Mouse (Mus musculus) urinary bladder, postnatal 10 days (tissue): ENCODE data around the gene Rbm28.
"Not testable (repeated sequence)": the region's sequence is repeated elsewhere in the genome, so short reads cannot be mapped to it uniquely, and the experiment has no call there.

Source experiments
- DNase-seq: peaks from one replicate; pipeline ENCODE4 v3.0.0; 2022; ENCODE audit warnings: low spot score

Gene Rbm28

DNA sequence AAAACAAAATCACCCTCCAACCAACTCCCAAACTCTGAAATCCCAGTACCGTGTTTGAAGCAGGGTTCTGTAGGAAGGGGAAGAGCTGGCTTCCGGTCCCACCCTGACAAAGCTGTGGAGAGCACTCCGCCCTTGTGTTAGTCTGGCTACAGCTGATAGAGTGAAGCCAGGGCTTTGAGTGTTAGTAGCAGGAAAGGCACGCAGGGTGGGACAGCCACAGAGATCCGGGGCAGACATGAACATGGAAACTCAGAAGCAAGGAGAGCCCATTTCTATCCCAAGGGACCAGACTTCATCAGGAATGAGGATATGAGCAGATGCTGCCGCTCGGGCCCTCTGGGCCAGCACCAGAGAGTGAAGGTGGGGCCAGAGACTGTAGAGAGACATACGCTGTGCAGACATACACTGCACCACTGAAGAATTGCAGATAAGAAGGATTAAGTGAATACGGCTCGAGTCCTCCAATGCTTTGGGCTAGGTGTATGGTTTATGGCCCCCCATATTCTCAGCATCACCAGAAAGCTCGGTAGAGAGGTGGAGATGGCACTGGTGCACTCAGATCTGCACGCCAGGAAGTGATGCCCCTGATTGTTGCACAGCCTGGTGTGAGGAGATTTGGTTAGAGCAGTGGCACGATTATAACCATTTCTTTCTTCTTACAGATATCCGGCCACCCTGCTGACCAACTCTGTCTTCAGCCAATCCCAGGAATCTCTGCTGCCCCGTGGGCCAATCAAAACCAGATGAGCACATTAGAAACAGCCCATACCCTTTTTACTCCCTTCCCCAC is 29.4 kb upstream of the Rbm28 start:
- DNase-seq: peak; percentile 7

DNA sequence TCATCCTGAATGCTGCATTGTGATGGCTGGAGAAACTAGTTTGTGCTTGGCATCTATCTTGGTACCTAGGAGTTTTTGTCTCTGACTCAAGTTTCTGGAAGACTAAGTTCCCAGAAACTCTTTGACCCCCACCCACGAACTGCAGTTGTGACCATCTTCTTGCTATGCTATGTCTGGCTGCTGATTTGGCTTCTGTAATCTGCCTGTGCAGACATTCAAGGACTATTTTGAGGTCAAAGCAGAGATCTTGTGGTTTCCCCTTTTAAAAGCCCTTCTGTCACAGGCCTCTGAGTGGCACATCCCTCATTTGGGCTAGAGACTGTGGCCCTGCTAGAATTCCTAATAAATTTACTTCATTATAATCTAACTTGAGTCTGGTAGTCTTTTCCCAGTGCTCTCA is 23.1 kb upstream of the Rbm28 start:
- no peak for DNase-seq

DNA sequence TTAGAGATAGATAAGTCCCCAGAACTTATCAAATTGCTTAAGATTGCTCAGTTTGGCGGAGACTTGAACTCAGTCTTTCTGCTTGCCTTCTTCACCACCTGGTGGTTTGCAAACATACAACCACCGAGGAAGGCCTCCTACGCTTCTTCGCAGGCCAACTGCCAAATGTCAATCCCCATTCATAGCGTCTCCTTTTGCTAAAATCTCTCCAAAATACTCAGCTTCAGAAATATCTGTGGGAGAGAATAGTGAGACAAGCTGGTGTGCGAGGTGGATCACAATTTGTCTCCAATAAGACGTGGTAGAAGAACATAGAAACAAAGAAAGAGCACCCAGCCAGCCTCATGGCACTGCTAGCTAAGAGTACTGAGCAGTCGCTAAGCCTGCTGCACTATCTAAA is 15.0 kb upstream of the Rbm28 start:
- no peak for DNase-seq

DNA sequence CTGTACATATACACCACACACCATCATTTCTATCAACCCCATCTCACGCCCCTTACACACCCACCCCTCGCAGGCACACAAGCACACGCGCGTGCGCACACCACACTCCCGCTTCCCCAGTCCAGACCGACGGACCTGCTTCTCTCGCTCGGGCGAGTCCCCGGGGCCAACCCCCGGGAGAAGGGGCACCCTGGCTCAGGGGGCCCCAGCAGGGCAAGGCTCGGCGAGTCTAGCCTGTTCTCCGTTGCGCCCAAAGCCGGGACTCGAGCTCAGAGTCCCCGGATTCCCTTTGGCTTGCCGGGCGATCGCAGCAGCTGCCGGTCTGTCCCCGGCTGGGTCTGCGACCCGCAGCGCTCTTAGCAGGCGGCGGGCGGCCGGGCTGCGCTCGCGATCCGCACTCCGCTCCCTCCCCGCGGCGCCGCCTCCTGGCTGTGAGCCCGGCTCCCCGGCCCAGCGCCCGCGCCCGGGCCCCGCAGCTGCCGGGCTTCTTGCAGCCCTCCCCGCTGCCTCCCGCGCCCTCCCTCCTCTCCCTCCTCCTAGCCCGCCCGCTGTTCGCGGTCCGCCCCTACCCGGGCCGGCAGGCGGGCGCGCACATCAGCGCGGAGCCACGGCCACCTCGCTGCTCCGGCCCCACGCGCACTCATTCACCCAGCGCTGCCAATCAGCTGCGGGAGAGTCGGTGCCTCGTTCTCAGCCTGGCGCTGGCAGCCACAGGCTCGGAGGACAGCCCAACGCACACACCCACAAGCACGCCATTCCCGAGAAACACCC is 14.3 kb upstream of the Rbm28 start, which contains the start of gene Prrt4:
TSS of gene Prrt4 (minus strand) at position 697 of the 771 bp plus-strand sequence.
- no peak for DNase-seq

DNA sequence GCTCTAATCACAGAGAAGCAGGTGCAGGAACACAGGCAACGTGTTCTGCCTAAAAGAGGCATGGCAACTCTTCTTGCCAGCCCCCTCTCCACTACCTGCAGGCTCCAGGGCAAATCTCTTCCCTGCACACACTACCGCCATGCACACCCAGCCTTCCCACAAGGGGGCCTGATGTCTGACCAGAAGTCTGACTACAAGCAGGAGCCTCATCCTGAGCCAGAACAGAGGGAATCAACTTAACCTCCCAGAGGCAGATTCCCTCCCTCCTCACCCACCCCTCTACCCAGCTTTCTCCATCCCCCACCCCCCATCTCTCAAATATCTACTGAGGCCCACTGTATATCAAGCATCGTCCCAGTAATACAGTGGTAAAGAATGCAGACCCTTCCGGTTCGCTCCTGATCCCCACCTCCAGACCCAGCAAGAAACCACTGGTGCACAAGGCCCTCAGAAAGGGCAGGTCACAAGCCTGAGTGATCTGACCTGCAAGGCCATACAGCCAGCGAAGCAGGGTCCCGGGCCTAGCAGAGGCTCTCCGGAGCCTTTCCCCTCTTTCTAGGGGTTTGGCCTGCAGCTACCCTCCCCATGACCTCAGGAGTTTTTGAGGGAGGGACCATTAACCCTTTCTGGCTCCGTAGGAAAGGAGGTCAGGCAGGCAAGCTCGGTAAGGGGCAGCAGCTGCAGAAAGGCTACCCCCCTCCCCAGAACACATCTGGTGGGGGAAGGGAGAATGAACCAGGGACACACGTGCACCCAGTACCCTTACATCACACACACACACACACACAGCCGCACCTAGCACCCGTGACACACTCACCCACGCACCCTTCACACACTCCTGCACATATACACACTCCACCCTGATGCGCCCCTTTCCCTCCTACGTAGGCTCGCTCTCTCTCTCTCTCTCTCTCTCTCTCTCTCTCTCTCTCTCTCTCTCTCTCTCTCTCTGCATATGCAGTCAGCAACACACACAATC is 13.4 kb upstream of the Rbm28 start:
- DNase-seq: no peak

DNA sequence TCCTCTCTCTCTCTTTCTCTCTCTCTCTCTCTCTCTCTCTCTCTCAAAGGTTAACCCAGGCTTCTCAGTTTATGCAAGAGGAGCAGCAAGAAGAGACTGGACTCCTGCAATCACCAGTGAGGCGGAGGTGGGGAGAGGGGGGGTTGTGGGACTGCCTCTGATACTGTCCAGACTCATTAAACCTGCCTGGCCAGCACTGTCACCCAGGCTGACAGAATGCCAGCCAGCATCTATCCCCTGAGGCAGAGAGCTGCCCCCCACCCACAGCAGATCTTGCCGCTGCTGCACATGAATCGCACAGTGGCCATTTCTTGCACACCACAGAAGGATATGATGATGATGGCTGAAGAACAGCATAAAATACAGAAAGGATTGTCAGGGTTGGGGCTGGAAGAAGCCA is 10.3 kb upstream of the Rbm28 start:
- DNase-seq: no peak

DNA sequence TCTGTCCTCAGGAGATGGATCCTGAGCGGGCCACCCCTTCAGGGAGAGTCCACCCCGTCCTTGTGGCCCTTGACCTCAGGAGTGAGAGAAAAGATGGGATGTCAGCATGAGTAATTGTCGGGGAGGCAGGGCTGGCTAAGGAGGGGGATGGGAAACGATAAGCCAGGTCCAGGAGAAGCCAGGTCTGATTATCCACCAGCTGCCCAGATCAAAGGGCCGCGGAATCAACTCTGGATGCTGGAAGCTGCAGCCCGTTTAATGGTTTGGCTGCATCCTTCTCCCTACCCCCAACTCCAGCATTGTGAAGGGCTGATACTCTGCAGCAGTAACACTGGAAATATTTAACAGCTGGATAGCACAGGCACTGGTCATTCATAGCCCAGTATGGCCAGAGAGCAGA is 9.6 kb upstream of the Rbm28 start:
- no peak for DNase-seq

DNA sequence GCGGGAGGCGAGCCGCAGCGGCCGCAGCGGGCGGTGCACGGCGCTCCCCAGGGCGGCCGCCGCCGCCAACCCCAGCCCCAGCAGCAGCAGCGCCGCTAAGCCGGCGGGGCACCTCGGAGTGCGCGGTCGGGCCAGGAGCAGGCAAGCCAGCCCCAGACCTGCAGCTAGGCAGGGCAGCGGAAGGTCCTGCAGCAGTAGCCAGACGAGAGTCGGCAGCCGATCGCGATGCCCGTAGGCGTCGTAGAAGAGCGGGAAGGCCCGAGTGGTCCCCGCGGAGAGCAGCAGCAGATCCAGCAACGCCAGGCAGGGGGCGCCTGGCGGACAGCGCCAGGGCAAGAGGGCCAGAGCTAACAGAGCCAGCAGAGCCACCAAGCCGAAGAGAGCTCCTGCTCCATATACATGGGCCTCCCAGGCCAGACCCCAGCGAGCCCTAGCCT is 6.2 kb upstream of the Rbm28 start:
- no peak for DNase-seq

DNA sequence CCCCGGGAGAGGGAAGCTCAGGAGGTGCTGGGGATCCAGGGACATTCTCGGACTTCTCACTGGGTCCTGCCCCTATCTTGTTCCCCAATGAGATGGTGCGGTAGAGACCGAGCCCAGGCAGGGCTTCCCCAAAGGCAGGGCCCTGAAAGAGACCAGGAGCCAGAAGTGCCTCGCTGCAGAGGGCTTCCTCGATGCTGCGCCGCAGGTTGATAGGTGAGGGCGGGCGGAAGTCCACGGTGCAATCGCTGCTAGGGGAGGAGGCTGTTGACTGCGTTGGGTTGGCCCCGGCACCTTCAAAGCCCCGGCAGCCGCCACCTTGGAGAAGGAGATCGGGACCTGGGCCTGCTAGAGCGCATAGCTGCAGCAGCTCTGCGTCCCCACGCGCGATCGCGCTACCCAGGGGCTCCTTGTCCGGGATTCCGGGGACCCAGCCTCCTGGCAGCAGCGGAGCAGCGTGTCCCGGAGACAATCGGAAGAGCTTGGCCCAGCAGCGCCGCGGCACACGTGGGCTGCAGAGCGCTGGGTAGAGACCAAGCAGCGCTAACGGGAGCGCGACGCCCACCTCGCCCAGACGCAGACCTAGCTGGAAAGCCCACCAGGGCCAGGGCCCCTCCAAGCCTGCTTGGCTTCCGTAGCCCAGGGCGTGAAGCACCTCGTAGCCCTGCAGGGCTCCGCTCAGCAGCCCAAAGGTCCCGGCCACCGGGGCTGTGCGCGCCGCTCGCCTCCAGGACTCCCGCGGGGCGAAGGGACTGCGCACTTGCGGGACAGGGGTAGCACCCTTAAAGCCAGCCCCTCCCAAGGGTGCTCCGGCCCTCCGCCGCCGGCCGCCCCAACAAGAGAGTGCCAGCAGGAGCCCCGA is 5.5 kb upstream of the Rbm28 start:
- DNase-seq: no peak

DNA sequence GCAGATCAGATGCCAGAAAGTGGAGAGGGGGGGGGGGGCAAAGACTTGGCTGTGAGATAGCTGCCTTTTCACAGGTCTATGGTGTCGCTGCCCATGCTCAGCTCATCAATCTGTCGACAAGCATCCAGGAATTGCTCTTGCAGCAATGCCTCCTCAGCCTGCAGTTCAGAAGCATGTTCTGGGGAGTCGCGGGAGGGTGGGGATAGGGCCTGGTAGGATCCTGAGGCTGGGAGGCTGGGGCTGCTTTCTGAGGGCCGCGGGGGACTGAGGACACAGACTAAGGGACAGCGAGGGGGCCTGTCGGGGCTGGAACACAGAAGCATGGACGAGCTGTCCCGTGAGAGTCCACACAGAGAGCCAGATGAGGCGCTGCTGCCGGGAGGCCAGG is 4.9 kb upstream of the Rbm28 start:
- no peak for DNase-seq

DNA sequence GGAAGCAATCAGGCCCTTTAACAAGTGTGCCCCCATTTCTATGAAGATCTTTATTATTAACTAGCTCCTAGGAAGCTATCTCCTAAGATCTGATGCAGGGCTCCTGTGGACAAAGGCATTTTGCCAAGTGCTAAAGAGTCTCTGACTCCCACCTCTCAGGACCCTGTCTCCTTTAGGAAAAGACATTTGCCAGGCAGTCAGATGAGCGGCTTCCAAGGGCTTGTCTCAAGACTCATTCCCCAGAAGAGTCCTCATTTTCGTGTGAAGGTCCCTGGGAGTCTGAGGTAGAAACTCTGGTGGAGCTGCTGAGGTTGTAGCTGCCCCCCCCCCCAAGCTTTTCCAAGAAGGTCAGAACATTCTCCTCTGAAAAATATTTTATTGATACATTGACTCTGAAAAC is 4.1 kb upstream of the Rbm28 start:
- no peak for DNase-seq

DNA sequence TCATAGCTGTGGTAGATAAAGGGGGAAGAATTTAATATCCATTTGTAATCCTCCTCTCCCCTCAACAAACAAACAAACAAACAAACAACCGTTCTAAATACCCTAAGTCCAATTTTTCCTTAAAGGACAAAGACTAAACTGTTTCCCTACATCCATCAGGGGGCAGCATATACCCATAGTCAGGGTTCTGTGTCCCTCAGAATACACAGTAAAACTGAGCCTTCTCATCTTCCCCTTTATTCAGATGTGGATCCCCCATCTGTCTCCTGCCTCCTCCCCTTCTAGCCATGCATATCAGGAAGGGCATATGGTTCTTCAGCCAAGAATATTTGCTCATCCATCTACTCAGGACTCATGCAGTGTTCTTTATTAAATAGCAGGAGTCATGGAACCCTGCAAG is 1.4 kb upstream of the Rbm28 start:
- DNase-seq: no peak

DNA sequence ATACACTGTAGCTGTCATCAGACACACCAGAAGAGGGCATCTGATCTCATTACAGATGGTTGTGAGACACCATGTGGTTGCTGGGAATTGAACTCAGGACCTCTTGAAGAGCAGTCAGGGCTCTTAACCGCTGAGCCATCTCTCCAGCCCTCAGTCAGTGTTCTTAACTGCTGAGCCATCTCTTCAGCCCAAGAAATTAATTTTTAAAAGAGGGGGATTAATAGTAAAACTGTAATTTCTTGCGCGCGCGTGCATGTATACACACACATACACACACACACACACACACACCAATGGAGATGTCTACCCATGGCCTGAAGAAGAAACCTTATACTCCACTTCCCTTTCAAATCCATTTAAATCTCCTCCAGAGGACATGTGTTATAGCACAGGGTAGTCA is 3.5 kb downstream of the Rbm28 start:
- not testable (repeated sequence) for DNase-seq

DNA sequence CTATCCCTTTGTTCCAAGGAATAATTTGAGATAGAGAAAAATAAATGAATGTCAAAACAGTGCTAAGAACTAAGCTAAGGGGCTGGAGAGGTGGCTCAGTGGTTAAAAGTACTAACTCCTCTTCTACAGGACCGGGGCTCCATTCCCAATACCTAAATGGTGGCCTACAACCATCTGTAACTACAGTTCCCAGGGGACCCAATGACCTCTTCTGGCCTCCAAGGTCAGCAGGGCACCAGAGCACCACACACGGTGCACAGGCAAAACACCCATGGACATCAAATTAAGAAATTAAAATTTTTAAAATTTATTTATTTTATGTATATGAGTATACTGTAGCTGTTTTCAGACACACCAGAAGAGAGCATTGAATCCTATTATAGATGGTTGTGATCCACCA is 4.0 kb downstream of the Rbm28 start:
- DNase-seq: no peak

DNA sequence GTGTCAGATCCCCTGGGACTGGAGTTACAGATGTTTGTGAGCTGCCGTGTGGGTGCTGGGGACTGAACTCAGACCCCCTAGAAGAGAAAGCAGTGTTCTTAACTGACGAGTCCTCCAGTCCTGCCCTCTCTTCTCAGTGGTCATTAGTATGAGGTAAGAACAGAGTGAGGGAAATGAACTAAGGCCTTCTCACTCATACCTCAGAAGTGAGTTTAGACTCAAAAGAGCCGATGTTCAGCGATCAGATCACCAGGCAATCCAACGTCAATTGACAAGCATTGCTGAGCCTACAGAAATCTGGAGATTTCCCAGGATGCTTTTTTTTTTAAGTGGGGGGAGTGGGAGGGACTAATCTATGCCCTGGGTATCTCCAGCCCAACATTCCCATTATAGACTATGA is 8.5 kb downstream of the Rbm28 start:
- DNase-seq: no peak

DNA sequence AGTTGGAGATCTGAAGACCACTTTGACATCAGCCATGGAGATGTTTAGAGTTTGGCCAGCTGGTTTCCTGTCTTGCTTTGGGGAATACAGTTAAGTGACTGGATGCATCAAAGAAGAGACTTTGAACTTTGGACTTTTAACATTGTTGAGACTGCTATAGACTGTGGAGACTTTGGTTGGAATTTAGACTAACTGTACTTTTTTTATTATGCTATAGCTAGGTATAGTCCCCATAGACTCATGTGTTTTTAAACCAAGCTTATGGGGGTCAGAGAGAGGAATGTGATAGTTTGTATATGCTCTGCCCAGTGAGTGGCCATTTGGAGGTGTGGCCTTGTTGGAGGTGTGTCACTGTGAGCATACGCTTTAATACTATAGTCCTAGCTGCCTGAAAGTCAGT is 14.8 kb downstream of the Rbm28 start:
- no peak for DNase-seq

DNA sequence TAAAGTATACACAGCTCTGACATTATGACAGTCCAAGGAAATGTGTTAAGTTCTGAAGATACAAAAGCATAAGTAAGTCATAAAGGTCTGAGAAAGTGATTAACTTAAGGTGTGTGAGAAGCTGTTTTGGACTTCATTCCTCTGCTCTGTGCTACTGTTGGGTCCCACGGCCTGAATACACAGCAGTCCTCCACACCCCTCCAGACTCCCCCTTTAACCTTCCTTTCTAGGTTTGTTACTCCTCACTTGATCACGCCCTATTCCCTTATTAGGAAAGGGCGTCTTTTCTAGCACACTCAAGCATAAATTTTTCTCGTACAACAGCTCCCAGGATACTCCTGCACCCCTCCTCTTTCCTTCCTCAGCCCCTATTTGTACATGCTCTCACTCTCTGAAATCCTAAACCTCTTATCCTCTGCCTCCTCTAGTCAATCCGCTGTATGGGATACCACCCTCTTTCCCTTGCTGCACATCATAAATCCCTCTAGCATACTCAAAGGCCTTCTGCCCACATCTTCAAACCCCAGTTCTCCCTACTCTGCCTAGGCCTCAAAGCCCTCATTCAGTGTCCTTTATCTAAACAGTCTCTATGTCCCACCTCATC is 17.3 kb downstream of the Rbm28 start:
- no peak for DNase-seq

DNA sequence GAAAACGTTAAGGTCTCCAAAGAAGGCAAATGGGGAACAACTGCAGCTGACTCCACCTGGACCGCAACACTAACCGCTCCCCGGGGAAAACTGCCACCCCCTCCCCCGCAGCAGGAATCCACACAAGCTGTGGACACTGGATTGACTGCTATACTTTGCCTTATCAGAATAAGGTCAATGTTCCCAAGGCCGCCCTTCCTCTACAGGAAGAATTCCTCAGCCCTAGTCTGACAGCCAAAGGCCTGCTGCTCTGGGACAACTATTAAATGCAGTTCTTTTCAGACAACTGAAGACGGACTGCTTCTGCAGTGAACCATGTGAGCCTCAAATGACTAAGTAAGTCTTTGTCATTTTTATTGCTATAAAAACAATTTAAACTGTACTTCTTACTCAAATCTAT is 18.2 kb downstream of the Rbm28 start:
- DNase-seq: no peak

DNA sequence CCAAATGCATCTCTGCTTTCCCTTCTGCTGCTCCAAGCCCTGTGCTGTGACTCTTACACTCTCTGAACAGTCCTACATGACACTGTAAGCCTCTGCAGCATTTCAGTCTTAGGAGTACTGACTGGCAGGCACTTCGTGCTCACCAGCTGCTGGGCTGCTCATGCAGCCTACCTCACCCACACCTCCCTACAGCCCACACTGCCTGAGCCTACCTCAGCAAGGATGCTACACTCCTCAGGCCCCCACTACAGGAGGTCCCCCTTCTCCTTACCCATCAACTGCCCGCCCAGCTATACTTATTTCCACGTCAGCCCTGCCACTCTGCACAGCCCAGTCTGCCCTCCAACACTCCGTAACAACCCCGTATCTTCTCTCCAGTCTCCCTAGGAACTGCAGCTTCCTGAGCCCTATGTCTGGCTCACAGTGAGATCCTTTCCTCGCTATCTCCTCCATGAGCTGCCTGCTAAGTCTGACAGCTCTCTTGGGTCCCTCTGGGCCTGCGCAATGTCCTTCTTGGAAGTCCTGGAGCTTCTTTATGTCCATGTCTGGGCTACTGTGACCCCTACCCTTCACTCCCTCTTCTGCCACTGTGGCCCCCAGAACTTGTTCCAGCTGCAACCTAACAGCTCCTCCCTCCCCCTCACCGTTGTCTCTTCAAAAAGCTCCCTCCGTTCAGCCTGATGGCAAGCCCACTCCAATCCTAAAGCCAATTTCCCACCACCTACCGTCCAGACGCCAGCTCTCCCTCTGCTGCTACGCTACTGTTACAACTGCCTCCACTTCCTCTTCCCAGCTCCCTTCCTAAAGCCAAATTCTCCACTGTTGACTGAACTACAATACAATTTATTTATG is 19.1 kb downstream of the Rbm28 start:
- DNase-seq: no peak

DNA sequence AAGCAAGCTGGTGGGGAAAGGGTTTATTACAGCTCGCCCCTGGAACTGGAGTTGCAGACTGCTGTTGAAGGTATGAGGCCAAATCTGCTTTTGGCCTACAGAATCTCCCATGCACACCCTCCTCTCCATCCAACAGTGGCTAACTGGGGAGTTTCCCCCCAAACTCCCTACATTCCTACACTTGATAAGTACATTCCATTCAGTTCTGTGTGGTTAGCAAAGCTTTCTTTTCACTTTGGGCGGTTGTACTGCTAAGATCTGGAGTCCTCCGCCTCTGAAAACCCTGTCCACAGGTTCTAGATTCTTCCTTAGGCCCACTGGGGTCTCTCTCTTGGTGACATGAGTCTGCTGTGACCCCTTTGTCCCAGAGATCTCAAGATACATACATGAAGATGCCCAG is 19.8 kb downstream of the Rbm28 start:
- no peak for DNase-seq
